Mouse (Mus musculus) forebrain, postnatal 0 days (tissue): ENCODE data around the gene Ccdc191. TPM values are rescaled to one million over a fixed set of nuclear protein-coding genes. Genes with fewer than 3 reads are reported as not detected.

Experiments
- ATAC-seq: fragments of 200-750 bp; cut with Nextera tagmentation; 2 replicates; pipeline ENCODE4 v1.8.0; 2017; ENCODE audit warnings: mild to moderate bottlenecking, moderate library complexity
- DNase-seq: peaks from one replicate; pipeline ENCODE4 v3.0.0-alpha.2; 2015
- H3K27ac ChIP-seq: fragments of 300-500 bp; sonication (generic); 2 replicates; pipeline ENCODE4 v1.5.1; 2014; ENCODE audit warnings: low read depth, mild to moderate bottlenecking, antibody characterized with exemption, low read length, moderate library complexity, mixed read lengths
- H3K27me3 ChIP-seq: fragments of 300-500 bp; sonication (generic); 2 replicates; pipeline ENCODE4 v1.6.1; 2014; ENCODE audit warnings: mild to moderate bottlenecking, low read length, mixed read lengths; ENCODE audit not compliant: insufficient read depth
- H3K36me3 ChIP-seq: fragments of 300-500 bp; sonication (generic); 2 replicates; pipeline ENCODE4 v1.6.1; 2014; ENCODE audit warnings: mild to moderate bottlenecking, moderate library complexity; ENCODE audit not compliant: insufficient read depth
- H3K4me1 ChIP-seq: fragments of 300-500 bp; sonication (generic); 2 replicates; pipeline ENCODE4 v1.6.1; 2014; ENCODE audit warnings: antibody characterized with exemption; ENCODE audit not compliant: insufficient read depth
- H3K4me2 ChIP-seq: fragments of 300-500 bp; sonication (generic); 2 replicates; pipeline ENCODE4 v1.6.1; 2014; ENCODE audit warnings: low read depth, mild to moderate bottlenecking, moderate library complexity
- H3K4me3 ChIP-seq: fragments of 300-500 bp; sonication (generic); 2 replicates; pipeline ENCODE4 v1.5.1; 2014; ENCODE audit warnings: low read depth, low read length, mixed read lengths
- H3K9ac ChIP-seq: fragments of 300-500 bp; sonication (generic); 2 replicates; pipeline ENCODE4 v1.6.1; 2014; ENCODE audit warnings: mild to moderate bottlenecking
- H3K9me3 ChIP-seq: fragments of 300-500 bp; sonication (generic); 2 replicates; pipeline ENCODE4 v1.6.1; 2016; ENCODE audit warnings: low read length
- CTCF ChIP-seq: sonication (generic); IDR thresholded peaks from 2 replicates; pipeline ENCODE4 v1.5.1; 2016; ENCODE audit warnings: antibody characterized with exemption, control low read depth, low read depth
- WGBS: fragments of 180-500 bp; shearing (Covaris S2); extraction: QIAGEN DNeasy Blood & Tissue Kit; methylation state at CpG from one replicate; pipeline ENCODE4 v1.1.7; 2014; 5-methylcytosine and 5-hydroxymethylcytosine counted together
- polyA plus RNA-seq: library from polyadenylated mRNA; unstranded; fragments of >200 nt; fragmentation: Nextera tagmentation; extraction: Ambion mirVana; gene quantifications from 2 replicates; pipeline ENCODE4 v1.2.1, GENCODE M21; 2015
- total RNA-seq: library from RNA; depleted of rRNA; stranded (reverse); fragments of >200 nt; gene quantifications from 2 replicates; pipeline ENCODE4 v1.2.3, GENCODE M21; 2014

Ccdc191 gene
- total and polyA plus RNA-seq, 2 experiments from 2014 or later, result 6.1 to 7.9 TPM

- no peak overlapping the region for H3K27ac ChIP-seq
Measured at GRCm38 (mm10) chr16:43879769-43880168, 9.8 kb upstream of the Ccdc191 start.

GRCm38 (mm10) chr16:43881636-43882035, 8.0 kb upstream of the Ccdc191 start:
- ATAC-seq (no peak), DNase-seq (no peak)
- H3K9me3 ChIP-seq, result no peaks in the 10 kb centered on the region
- peaks cover 29% of the 10 kb centered on the region for H3K36me3 ChIP-seq
- no peak overlapping the region for H3K27ac ChIP-seq
- no peak overlapping the region for H3K4me3 ChIP-seq
- no peaks in the 10 kb centered on the region for H3K4me1 ChIP-seq
- no peak overlapping the region for H3K9ac ChIP-seq
- no peak overlapping the region for H3K4me2 ChIP-seq
- WGBS, result 58% methylated on average over 3 of the region's 3 CpGs
- TF ChIP-seq CTCF, result no peak
- H3K27me3 ChIP-seq, result no peaks in the 10 kb centered on the region

More at GRCm38 (mm10) chr16:43879769-43880168, 9.8 kb upstream of the Ccdc191 start:
- no peak for DNase-seq
- H3K4me3 ChIP-seq, result no peak overlapping the region
- no peak overlapping the region for H3K9ac ChIP-seq
- no peaks in the 10 kb centered on the region for H3K27me3 ChIP-seq
- ATAC-seq, result no peak
- no peak for TF ChIP-seq CTCF
- no peak overlapping the region for H3K4me2 ChIP-seq
- WGBS, result 92% methylated on average over 6 of the region's 6 CpGs
- no peaks in the 10 kb centered on the region for H3K9me3 ChIP-seq
- H3K36me3 ChIP-seq, result peaks cover 48% of the 10 kb centered on the region
- no peaks in the 10 kb centered on the region for H3K4me1 ChIP-seq

DNA sequence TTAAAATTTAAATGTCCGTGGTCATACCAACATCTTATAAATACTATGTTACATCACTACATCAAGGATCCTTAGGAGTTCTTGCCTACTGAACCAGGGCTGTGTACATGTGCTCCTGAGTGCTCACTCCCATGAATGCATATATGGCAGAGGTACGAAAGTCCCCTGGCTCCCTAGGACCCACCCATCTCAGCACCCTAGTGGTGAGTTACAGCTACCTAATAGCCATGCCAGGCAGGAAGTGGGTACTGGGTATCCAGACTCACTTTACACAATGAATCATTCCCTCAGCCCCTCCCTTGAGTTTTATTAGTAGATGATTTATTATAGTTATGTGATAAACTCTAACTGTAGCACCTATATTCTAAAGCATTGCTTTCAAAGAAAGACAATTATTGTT, 7.3 kb upstream of the Ccdc191 start:
- Histone ChIP-seq H3K4me2 (no peak overlapping the region), H3K9me3 (no peaks in the 10 kb centered on the region), H3K27me3 (no peaks in the 10 kb centered on the region), H3K4me3 (no peak overlapping the region), H3K27ac (no peak overlapping the region), H3K36me3 (peaks cover 27% of the 10 kb centered on the region), H3K9ac (no peak overlapping the region), H3K4me1 (no peaks in the 10 kb centered on the region)
- WGBS, result 92% methylated on average over 2 of the region's 2 CpGs
- TF ChIP-seq CTCF, result no peak
- ATAC-seq (no peak), DNase-seq (no peak)

DNA sequence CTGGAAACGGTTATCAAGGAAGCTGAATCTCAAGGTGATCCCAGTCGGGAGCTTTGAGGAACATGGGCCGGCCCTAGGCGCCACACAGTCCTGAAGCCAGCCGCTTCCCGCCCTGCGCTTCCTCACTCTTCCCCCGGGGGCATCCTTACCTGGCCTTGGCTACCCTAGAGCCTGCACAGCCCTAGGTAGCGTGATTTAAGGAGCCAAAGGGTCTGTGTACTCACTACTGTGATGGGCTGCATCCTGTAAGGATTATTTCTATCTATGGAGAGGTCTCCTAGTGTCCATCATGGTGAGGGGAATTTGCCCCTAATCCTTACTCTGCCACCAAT, 371 bp downstream of the Ccdc191 start:
- H3K9me3 ChIP-seq, result no peaks in the 10 kb centered on the region
- H3K4me3 ChIP-seq, result peak overlapping the region; percentile 61
- H3K4me2 ChIP-seq, result peak overlapping the region; percentile 61
- peak overlapping the region; percentile 78 for H3K27ac ChIP-seq
- H3K4me1 ChIP-seq, result peaks cover 10% of the 10 kb centered on the region
- H3K27me3 ChIP-seq, result no peaks in the 10 kb centered on the region
- no peaks in the 10 kb centered on the region for H3K36me3 ChIP-seq
- H3K9ac ChIP-seq, result peak overlapping the region; percentile 68
- peak; percentile 75 for TF ChIP-seq CTCF
- ATAC-seq, result peak; percentile 95
- WGBS, result 0% methylated on average over 9 of the region's 9 CpGs
- DNase-seq, result no peak

- ATAC-seq (no peak), DNase-seq (no peak)
- H3K4me3 ChIP-seq, result no peak overlapping the region
- TF ChIP-seq CTCF, result no peak
- peaks cover 10% of the 10 kb centered on the region for H3K4me1 ChIP-seq
- no peaks in the 10 kb centered on the region for H3K36me3 ChIP-seq
- peak overlapping the region; percentile 61 for H3K4me2 ChIP-seq
- 89% methylated on average over 4 of the region's 4 CpGs for WGBS
- no peak overlapping the region for H3K27ac ChIP-seq
- no peaks in the 10 kb centered on the region for H3K27me3 ChIP-seq
- no peak overlapping the region for H3K9ac ChIP-seq
- H3K9me3 ChIP-seq, result no peaks in the 10 kb centered on the region
Measured at GRCm38 (mm10) chr16:43890747-43891336, 1.2 kb downstream of the Ccdc191 start.

DNA sequence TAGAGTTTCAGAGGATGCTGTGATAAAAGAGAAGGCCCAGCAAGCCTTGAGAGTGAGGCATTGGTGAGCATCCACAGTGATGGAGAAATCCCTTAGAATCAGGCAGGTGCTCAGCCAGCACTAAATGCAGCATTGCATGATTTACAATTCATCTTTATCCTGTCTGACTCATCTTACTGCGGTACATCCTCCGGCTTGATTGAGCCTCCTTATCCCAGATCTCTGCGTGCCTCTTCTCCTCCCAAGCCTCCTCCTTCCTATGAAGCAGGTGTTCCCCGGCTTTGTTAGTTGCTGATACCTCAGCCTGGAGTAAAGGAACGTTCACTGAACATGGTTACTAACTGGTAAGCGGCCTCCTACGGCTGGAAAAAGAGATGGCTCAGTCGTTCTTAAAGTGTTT, 4.9 kb downstream of the Ccdc191 start:
- no peaks in the 10 kb centered on the region for H3K27me3 ChIP-seq
- no peak for TF ChIP-seq CTCF

DNA sequence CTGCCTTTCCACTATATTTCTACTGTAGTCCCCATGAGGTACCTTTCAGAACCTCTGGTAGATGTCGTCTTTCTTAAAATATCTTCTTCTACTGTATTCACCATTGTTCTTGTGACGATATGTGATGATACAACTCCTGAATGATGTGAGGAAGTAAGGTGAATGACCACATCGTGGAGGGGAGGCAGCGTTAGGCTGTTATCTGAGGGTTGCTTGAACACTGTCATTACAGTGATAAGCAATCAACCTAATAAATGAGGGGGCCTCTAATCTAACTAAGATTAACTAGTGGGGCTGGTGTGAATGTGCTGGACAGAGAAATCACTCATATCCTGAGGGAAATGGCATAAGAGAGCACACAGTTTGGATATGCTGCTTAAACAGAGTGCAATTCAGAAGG, 10.5 kb downstream of the Ccdc191 start:
- H3K4me3 ChIP-seq, result no peak overlapping the region
- no peak overlapping the region for H3K9ac ChIP-seq
- WGBS, result 92% methylated on average over 4 of the region's 4 CpGs
- no peaks in the 10 kb centered on the region for H3K27me3 ChIP-seq
- no peaks in the 10 kb centered on the region for H3K4me1 ChIP-seq
- no peaks in the 10 kb centered on the region for H3K36me3 ChIP-seq
- ATAC-seq, result no peak
- H3K9me3 ChIP-seq, result no peaks in the 10 kb centered on the region
- DNase-seq, result no peak
- TF ChIP-seq CTCF, result no peak
- H3K4me2 ChIP-seq, result no peak overlapping the region
- H3K27ac ChIP-seq, result no peak overlapping the region

More for the DNA sequence above, 4.9 kb downstream of the Ccdc191 start:
- no peaks in the 10 kb centered on the region for H3K9me3 ChIP-seq
- WGBS, result 87% methylated on average over 8 of the region's 8 CpGs
- no peaks in the 10 kb centered on the region for H3K36me3 ChIP-seq
- 0 out of 2 replicates have a peak, but pooled peaks cover 4% of the 10 kb centered on the region for H3K4me1 ChIP-seq
- H3K9ac ChIP-seq, result no peak overlapping the region
- H3K4me2 ChIP-seq, result no peak overlapping the region
- no peak overlapping the region for H3K27ac ChIP-seq
- H3K4me3 ChIP-seq, result no peak overlapping the region
- DNase-seq (no peak), ATAC-seq (no peak)

DNA sequence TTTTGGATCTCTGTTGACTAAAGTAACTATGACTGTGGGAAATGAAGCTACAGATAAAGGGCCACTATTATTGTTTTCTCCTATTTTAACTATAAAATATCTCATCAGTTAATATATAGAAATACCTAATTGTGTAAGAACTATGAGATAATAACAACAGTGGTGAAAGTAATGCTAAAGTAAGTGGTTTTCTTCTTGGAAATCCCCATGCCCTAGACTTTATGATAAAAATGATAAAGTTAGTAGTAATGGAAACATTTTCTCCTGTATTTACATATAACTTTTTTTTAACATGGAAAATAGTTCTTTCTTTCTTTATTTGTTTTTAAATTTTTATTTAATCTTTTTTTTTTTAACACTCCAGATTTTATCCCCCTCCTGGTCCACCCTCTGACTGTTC, 11.0 kb downstream of the Ccdc191 start:
- no peak overlapping the region for H3K27ac ChIP-seq
- H3K36me3 ChIP-seq, result no peaks in the 10 kb centered on the region
- ATAC-seq (no peak), DNase-seq (no peak)
- no peak overlapping the region for H3K4me3 ChIP-seq
- no peaks in the 10 kb centered on the region for H3K9me3 ChIP-seq
- H3K9ac ChIP-seq, result no peak overlapping the region
- H3K4me2 ChIP-seq, result no peak overlapping the region
- TF ChIP-seq CTCF, result no peak
- no peaks in the 10 kb centered on the region for H3K27me3 ChIP-seq
- no peaks in the 10 kb centered on the region for H3K4me1 ChIP-seq
